Mouse (Mus musculus): ENCODE results near the gene Mill2. TPM values are rescaled to one million over a fixed set of nuclear protein-coding genes. Genes with fewer than 3 reads are reported as not detected.
A peak's percentile ranks its signal among the peaks of the same experiment; 100 is the strongest.
"Not testable (repeated sequence)": the region's sequence is repeated elsewhere in the genome, so short reads cannot be mapped to it uniquely, and the experiment has no call there.

The Mill2 gene
- polyA plus RNA-seq (2015; fragmentation: Nextera tagmentation; extraction: Ambion mirVana), result 0.45 and 0.53 TPM in 2 replicates

- Histone ChIP-seq H3K27me3 (no peaks in the 10 kb centered on the region), H3K9me3 (no peaks in the 10 kb centered on the region), H3K9ac (peak within 1 kb of the TSS; percentile 60), H3K4me3 (peak within 1 kb of the TSS; percentile 36), H3K4me1 (replicated peaks) (peaks cover 4% of the 10 kb centered on the region), H3K4me2 (peak within 1 kb of the TSS; percentile 61), H3K27ac (peak within 1 kb of the TSS; percentile 45), H3K36me3 (no peaks in the 10 kb centered on the region)
- WGBS, result 26% methylated on average over 3 of the region's 3 CpGs
- 0 out of 2 replicates have a peak, but pooled peaks have one; percentile 46 for ATAC-seq (ENCODE audit: low FRiP score)
Measured at GRCm38 (mm10) chr7:18839865-18840264, at the start of gene Mill2. Gene Mill2 (plus strand): TSS chr7:18839966.

- not testable (repeated sequence) for ATAC-seq (ENCODE audit: low FRiP score); H3K4me2 ChIP-seq; H3K9ac ChIP-seq; H3K4me1 ChIP-seq (replicated peaks); H3K4me3 ChIP-seq; H3K27me3 ChIP-seq; H3K9me3 ChIP-seq; H3K27ac ChIP-seq; H3K36me3 ChIP-seq
Measured at GRCm38 (mm10) chr7:18790671-18791070, 49.1 kb upstream of the Mill2 start.

- no peak within 1 kb of the TSS for H3K9ac ChIP-seq
- H3K4me1 ChIP-seq (replicated peaks), result no peaks in the 10 kb centered on the region
- no peaks in the 10 kb centered on the region for H3K27me3 ChIP-seq
- H3K27ac ChIP-seq, result no peak within 1 kb of the TSS
- ATAC-seq (ENCODE audit: low FRiP score), result no peak
- H3K36me3 ChIP-seq, result no peaks in the 10 kb centered on the region
- 90% methylated on average over 1 of the region's 1 CpGs for WGBS
- H3K4me2 ChIP-seq, result no peak within 1 kb of the TSS
- H3K9me3 ChIP-seq, result no peaks in the 10 kb centered on the region
- no peak within 1 kb of the TSS for H3K4me3 ChIP-seq
Measured at GRCm38 (mm10) chr7:18798420-18798819, 41.3 kb upstream of the Mill2 start, which contains the start of gene Psg19. Gene Psg19 (minus strand): TSS chr7:18798520.

- no peaks in the 10 kb centered on the region for H3K4me1 ChIP-seq (replicated peaks)
- H3K4me3 ChIP-seq, result no peak overlapping the region
- H3K36me3 ChIP-seq, result no peaks in the 10 kb centered on the region
- H3K27me3 ChIP-seq, result no peaks in the 10 kb centered on the region
- H3K4me2 ChIP-seq, result no peak overlapping the region
- ATAC-seq (ENCODE audit: low FRiP score), result no peak
- WGBS, result 39% methylated on average over 3 of the region's 3 CpGs
- H3K9ac ChIP-seq, result no peak overlapping the region
- no peak overlapping the region for H3K27ac ChIP-seq
- H3K9me3 ChIP-seq, result no peaks in the 10 kb centered on the region
Measured at GRCm38 (mm10) chr7:18799129-18799528, 40.6 kb upstream of the Mill2 start.

GRCm38 (mm10) chr7:18803526-18803925 is 36.2 kb upstream of the Mill2 start:
- no peak for ATAC-seq (ENCODE audit: low FRiP score)
- Histone ChIP-seq H3K4me2 (no peak overlapping the region), H3K9ac (no peak overlapping the region), H3K27me3 (no peaks in the 10 kb centered on the region), H3K9me3 (no peaks in the 10 kb centered on the region), H3K36me3 (no peaks in the 10 kb centered on the region), H3K4me1 (replicated peaks) (no peaks in the 10 kb centered on the region), H3K4me3 (no peak overlapping the region), H3K27ac (no peak overlapping the region)

GRCm38 (mm10) chr7:18818301-18818700 is 21.5 kb upstream of the Mill2 start:
- no peak overlapping the region for H3K9ac ChIP-seq
- H3K9me3 ChIP-seq, result no peaks in the 10 kb centered on the region
- no peak overlapping the region for H3K4me2 ChIP-seq
- WGBS, result 89% methylated on average over 9 of the region's 9 CpGs
- ATAC-seq (ENCODE audit: low FRiP score), result no peak
- no peaks in the 10 kb centered on the region for H3K27me3 ChIP-seq
- no peak overlapping the region for H3K27ac ChIP-seq
- no peaks in the 10 kb centered on the region for H3K4me1 ChIP-seq (replicated peaks)
- no peak overlapping the region for H3K4me3 ChIP-seq
- H3K36me3 ChIP-seq, result no peaks in the 10 kb centered on the region

- Histone ChIP-seq H3K4me1 (replicated peaks) (no peaks in the 10 kb centered on the region), H3K4me2 (no peak within 1 kb of the TSS), H3K9me3 (no peaks in the 10 kb centered on the region), H3K27ac (no peak within 1 kb of the TSS), H3K36me3 (no peaks in the 10 kb centered on the region), H3K9ac (no peak within 1 kb of the TSS), H3K27me3 (no peaks in the 10 kb centered on the region), H3K4me3 (no peak within 1 kb of the TSS)
- WGBS, result 82% methylated on average over 3 of the region's 3 CpGs
- no peak for ATAC-seq (ENCODE audit: low FRiP score)
Measured at GRCm38 (mm10) chr7:18821507-18821906, 18.3 kb upstream of the Mill2 start, which contains the start of gene Psg17. Gene Psg17 (minus strand): TSS chr7:18821607.

GRCm38 (mm10) chr7:18827792-18828546 is 11.8 kb upstream of the Mill2 start:
- H3K4me3 ChIP-seq, result no peak overlapping the region
- H3K36me3 ChIP-seq, result no peaks in the 10 kb centered on the region
- H3K4me1 ChIP-seq (replicated peaks), result no peaks in the 10 kb centered on the region
- no peak overlapping the region for H3K9ac ChIP-seq
- no peaks in the 10 kb centered on the region for H3K9me3 ChIP-seq
- no peak overlapping the region for H3K27ac ChIP-seq
- no peak overlapping the region for H3K4me2 ChIP-seq
- WGBS, result 59% methylated on average over 26 of the region's 26 CpGs
- ATAC-seq (ENCODE audit: low FRiP score), result no peak
- no peaks in the 10 kb centered on the region for H3K27me3 ChIP-seq

- Histone ChIP-seq H3K4me2 (no peak overlapping the region), H3K9me3 (peaks cover 3% of the 10 kb centered on the region; the same call in 1 of the 2 replicates), H3K4me1 (replicated peaks) (no peaks in the 10 kb centered on the region), H3K9ac (no peak overlapping the region), H3K36me3 (no peaks in the 10 kb centered on the region), H3K27me3 (no peaks in the 10 kb centered on the region), H3K27ac (no peak overlapping the region), H3K4me3 (no peak overlapping the region)
- ATAC-seq (ENCODE audit: low FRiP score), result no peak
- WGBS, result 66% methylated on average over 9 of the region's 9 CpGs
Measured at GRCm38 (mm10) chr7:18828592-18828991, 11.2 kb upstream of the Mill2 start.

- Histone ChIP-seq H3K27me3 (no peaks in the 10 kb centered on the region), H3K27ac (no peak overlapping the region), H3K9me3 (peaks cover 4% of the 10 kb centered on the region; the same call in 1 of the 2 replicates), H3K4me1 (replicated peaks) (no peaks in the 10 kb centered on the region), H3K4me2 (no peak overlapping the region), H3K36me3 (no peaks in the 10 kb centered on the region), H3K4me3 (no peak overlapping the region), H3K9ac (no peak overlapping the region)
- 69% methylated on average over 7 of the region's 7 CpGs for WGBS
- ATAC-seq (ENCODE audit: low FRiP score), result no peak
Measured at GRCm38 (mm10) chr7:18829545-18829944, 10.2 kb upstream of the Mill2 start.

GRCm38 (mm10) chr7:18832298-18832697 is 7.5 kb upstream of the Mill2 start:
- ATAC-seq (ENCODE audit: low FRiP score), result no peak
- Histone ChIP-seq H3K27ac (no peak overlapping the region), H3K36me3 (no peaks in the 10 kb centered on the region), H3K9ac (no peak overlapping the region), H3K4me2 (no peak overlapping the region), H3K9me3 (peaks cover 4% of the 10 kb centered on the region; the same call in 1 of the 2 replicates), H3K27me3 (no peaks in the 10 kb centered on the region), H3K4me3 (no peak overlapping the region), H3K4me1 (replicated peaks) (no peaks in the 10 kb centered on the region)
- 48% methylated on average over 13 of the region's 13 CpGs for WGBS

- peak overlapping the region; percentile 36 for H3K4me3 ChIP-seq
- no peaks in the 10 kb centered on the region for H3K9me3 ChIP-seq
- peak; percentile 75 for ATAC-seq (ENCODE audit: low FRiP score)
- no peaks in the 10 kb centered on the region for H3K27me3 ChIP-seq
- H3K9ac ChIP-seq, result peak overlapping the region; percentile 60
- WGBS, result 6% methylated on average over 14 of the region's 17 CpGs
- peaks cover 4% of the 10 kb centered on the region for H3K4me1 ChIP-seq (replicated peaks)
- peak overlapping the region; percentile 61 for H3K4me2 ChIP-seq
- no peaks in the 10 kb centered on the region for H3K36me3 ChIP-seq
- H3K27ac ChIP-seq, result peak overlapping the region; percentile 45
Measured at GRCm38 (mm10) chr7:18840386-18841173, 814 bp downstream of the Mill2 start.
